Comparison of ENCODE assay signal across 10 mouse cellular contexts in the genomic region with DNA sequence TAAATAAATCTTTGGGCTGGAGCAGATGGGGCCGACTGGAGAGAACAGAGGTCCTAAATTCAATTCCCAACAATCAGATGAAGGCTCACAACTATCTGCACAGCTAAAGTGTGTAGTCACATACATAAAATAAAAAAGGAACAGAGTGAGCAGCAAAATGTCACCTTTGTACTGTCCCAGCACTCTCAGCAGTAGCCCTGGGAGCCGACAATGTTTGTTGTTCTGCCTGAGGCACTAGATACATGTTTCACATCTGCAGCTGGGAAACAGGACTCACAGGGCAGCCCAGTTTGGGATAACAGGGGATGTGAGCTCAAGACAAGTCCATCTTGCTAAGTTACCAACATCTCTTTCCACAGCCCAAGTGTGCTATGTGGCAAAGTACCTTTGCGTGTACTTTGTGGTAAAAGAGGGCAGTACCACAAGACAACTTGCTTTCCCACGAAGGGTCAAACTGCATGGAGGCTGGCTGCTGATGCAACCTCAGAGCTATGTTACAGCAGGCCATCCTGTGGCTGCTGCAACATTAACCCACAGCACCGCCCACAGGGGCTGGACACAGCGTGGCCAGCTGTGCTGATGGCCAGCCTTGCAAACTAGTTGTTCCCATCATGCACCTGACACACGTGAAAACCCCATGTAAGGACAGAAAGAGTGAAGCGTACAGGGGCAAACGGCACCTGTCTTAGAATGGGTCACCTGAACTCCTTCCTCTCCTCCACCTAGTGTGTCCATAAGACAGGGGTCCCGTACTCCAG. TPM values are rescaled to one million over a fixed set of nuclear protein-coding genes. Genes with fewer than 3 reads are reported as not detected.
DNase-seq lines count a peak whose midpoint lies in the region; ATAC-seq and TF ChIP-seq lines count a peak whose summit lies in the region.
"Had no signal": no experiment of that assay in that cellular context is flagged by ENCODE, and none has a peak within 500 bp of the region (broad histone marks: within the 10 kb centered on the region; RNA-seq: fewer than 3 reads in every experiment).

No protein-coding gene starts in this region.

- no peaks in the 10 kb centered on the region for H3K27me3 ChIP-seq in hindbrain, embryonic 10.5 days (ENCODE audit: insufficient read depth, poor library complexity, severe bottlenecking)

- no peak for TF ChIP-seq POLR2A in bone marrow macrophage, adult 2 months (IDR thresholded peaks at IDR 0.05; ENCODE audit: borderline replicate concordance, low read depth, low read length)

- H3K36me3 ChIP-seq in hindbrain, embryonic 10.5 days = peaks cover 93% of the 10 kb centered on the region

- intact Hi-C loops in left cerebral cortex, postnatal 36 days (cut with DNase I) = no loop called here

- ATAC-seq in megakaryocyte progenitor cell, adult 5-6 weeks (replicated peaks; ENCODE audit: poor library complexity) = peak; percentile 88

- H3K4me1 ChIP-seq in bone marrow macrophage, adult 2 months (ENCODE audit: control insufficient read depth, insufficient read depth, low read length) = peaks cover 21% of the 10 kb centered on the region
- H3K4me1 ChIP-seq in hindbrain, embryonic 10.5 days (replicated peaks) = 0 out of 2 replicates have a peak, but pooled peaks cover 4% of the 10 kb centered on the region
- H3K4me1 ChIP-seq: midbrain, embryonic 10.5 days had no signal

- no peaks in the 10 kb centered on the region for H3K9me3 ChIP-seq in hindbrain, embryonic 10.5 days
- H3K9me3 ChIP-seq: midbrain, embryonic 10.5 days had no signal

- peak; percentile 81 for DNase-seq in heart, adult 11 months
- no peak for DNase-seq in heart, postnatal 4 days
- peak; percentile 42 for DNase-seq in kidney, postnatal 14 days
- no peak for DNase-seq in testis, postnatal 14 days (ENCODE audit: low spot score)
- no peak for DNase-seq in left cerebral cortex, postnatal 36 days (ENCODE audit: low spot score in 2 of 2)
- no peak for DNase-seq in hindbrain, embryonic 10.5 days (ENCODE audit: low spot score)
- DNase-seq: heart, adult 18-20 months had no signal

- H3K4me3 ChIP-seq in bone marrow macrophage, adult 2 months (ENCODE audit: insufficient read depth, low read length) = no peak overlapping the region
- no peak overlapping the region for H3K4me3 ChIP-seq in hindbrain, embryonic 10.5 days
- H3K4me3 ChIP-seq: midbrain, embryonic 10.5 days had no signal

- no peak for TF ChIP-seq CTCF in bone marrow macrophage, adult 2 months (IDR thresholded peaks at IDR 0.05; ENCODE audit: low read depth, low read length)

- H3K27ac ChIP-seq in bone marrow macrophage, adult 2 months (ENCODE audit: insufficient read depth, low read depth, low read length) = peak overlapping the region; percentile 16; the same call in 1 of the 2 replicates
- no peak overlapping the region for H3K27ac ChIP-seq in hindbrain, embryonic 10.5 days
- H3K27ac ChIP-seq: midbrain, embryonic 10.5 days had no signal

- 84% methylated on average over 10 of the region's 10 CpGs for WGBS in hindbrain, embryonic 10.5 days

RNA-seq across cellular contexts. Expression of gene Ubr2, which starts 15.5 kb away (rescaled TPM):
- total RNA-seq in heart, postnatal 4 days (2021) = 10 to 100 TPM; 44.9 to 49.5 TPM
- polyA plus RNA-seq in bone marrow macrophage, adult 2 months (2012; ENCODE audit: insufficient read depth, insufficient read length, missing spikeins) = 53.7 and 55.1 TPM in 2 replicates
- total RNA-seq in megakaryocyte progenitor cell, adult 5-6 weeks (2015) = 37.8 and 39.0 TPM in 2 replicates
- total RNA-seq in megakaryocyte progenitor cell, adult 5-6 weeks (2017) = 25.8 and 28.3 TPM in 2 replicates
- 10 to 100 TPM; 49.9 to 62.8 TPM for total RNA-seq in left cerebral cortex, postnatal 36 days (2021)
- polyA plus RNA-seq in hindbrain, embryonic 10.5 days (2016; fragmentation: Nextera tagmentation; extraction: Ambion mirVana) = 16.7 and 17.6 TPM in 2 replicates

Comparison
In these comparisons a context has a peak if more than half of its experiments do, and no peak if none do; other contexts are left out.
1. DNase-seq: peak in heart, adult 11 months (single experiment) and kidney, postnatal 14 days (single experiment); none in heart, postnatal 4 days (single experiment), testis, postnatal 14 days (single experiment), left cerebral cortex, postnatal 36 days (0 of 2) and hindbrain, embryonic 10.5 days (single experiment).